Mouse (Mus musculus) adrenal gland, postnatal 14 days (tissue): Measurements from ENCODE around the gene Cep170. TPM values are rescaled to one million over a fixed set of nuclear protein-coding genes. Genes with fewer than 3 reads are reported as not detected.
A peak's percentile ranks its signal among the peaks of the same experiment; 100 is the strongest.

Experiments used
- DNase-seq: peaks from one replicate; pipeline ENCODE4 v3.0.0; 2021; ENCODE audit warnings: mixed read lengths
- microRNA-seq, 2 experiments: library from miRNA; unstranded; fragments of <30 nt; microRNA quantifications; one replicate each; pipeline ENCODE4 v1.2.0; 2021
- total RNA-seq: library from RNA; stranded (reverse); gene quantifications from 2 replicates; pipeline ENCODE4 v1.2.3, GENCODE M21; 2021

Gene Cep170
- total RNA-seq, 1 experiment from 2014 or later, result 32.0 TPM

GRCm38 (mm10) chr1:176749708-176750107 is 64.2 kb downstream of the Cep170 start:
- DNase-seq, result no peak

GRCm38 (mm10) chr1:176732834-176733233 is 81.0 kb downstream of the Cep170 start:
- no peak for DNase-seq

GRCm38 (mm10) chr1:176730528-176730927 is 83.3 kb downstream of the Cep170 start:
- DNase-seq, result no peak

GRCm38 (mm10) chr1:176727372-176727771 is 86.5 kb downstream of the Cep170 start:
- no peak for DNase-seq

- DNase-seq, result no peak
These were observed 89.1 kb downstream of the Cep170 start for GRCm38 (mm10) chr1:176724771-176725170.

- DNase-seq, result peak; percentile 40
These were observed 89.8 kb downstream of the Cep170 start for GRCm38 (mm10) chr1:176723858-176724713.

GRCm38 (mm10) chr1:176712436-176712835 is 101.4 kb downstream of the Cep170 start:
- peak; percentile 39 for DNase-seq

GRCm38 (mm10) chr1:176700226-176700625 is 113.6 kb downstream of the Cep170 start:
- DNase-seq, result no peak

GRCm38 (mm10) chr1:176699793-176700192 is 114.1 kb downstream of the Cep170 start:
- DNase-seq, result peak; percentile 22

- no peak for DNase-seq
These were observed 115.2 kb downstream of the Cep170 start for GRCm38 (mm10) chr1:176698647-176699046.

- DNase-seq, result peak; percentile 71
These were observed 116.8 kb downstream of the Cep170 start for GRCm38 (mm10) chr1:176697091-176697490.

- DNase-seq, result no peak
These were observed 122.8 kb downstream of the Cep170 start for GRCm38 (mm10) chr1:176691101-176691500.

GRCm38 (mm10) chr1:176688251-176688880 is 125.5 kb downstream of the Cep170 start:
- DNase-seq, result no peak

Small RNAs within 50 kb of the gene (microRNA-seq; reads per million reads assigned to microRNA genes)
- 141 to 187 reads per million in 2 experiments for gene Mir350

Other genes with a start within 250 kb of the Cep170 start
- gene Sdccag8, start 593 bp upstream of the Cep170 start, total RNA-seq, result 6.9 and 9.3 TPM in 2 replicates